Mouse (Mus musculus): ENCODE data around the gene Dnajb14. TPM values are rescaled to one million over a fixed set of nuclear protein-coding genes. Genes with fewer than 3 reads are reported as not detected.
A peak's percentile ranks its signal among the peaks of the same experiment; 100 is the strongest.
"Not testable (repeated sequence)": the region's sequence is repeated elsewhere in the genome, so short reads cannot be mapped to it uniquely, and the experiment has no call there.

The Dnajb14 gene
- 10 to 100 TPM; 43.9 to 48.8 TPM for total RNA-seq (2021)

DNA sequence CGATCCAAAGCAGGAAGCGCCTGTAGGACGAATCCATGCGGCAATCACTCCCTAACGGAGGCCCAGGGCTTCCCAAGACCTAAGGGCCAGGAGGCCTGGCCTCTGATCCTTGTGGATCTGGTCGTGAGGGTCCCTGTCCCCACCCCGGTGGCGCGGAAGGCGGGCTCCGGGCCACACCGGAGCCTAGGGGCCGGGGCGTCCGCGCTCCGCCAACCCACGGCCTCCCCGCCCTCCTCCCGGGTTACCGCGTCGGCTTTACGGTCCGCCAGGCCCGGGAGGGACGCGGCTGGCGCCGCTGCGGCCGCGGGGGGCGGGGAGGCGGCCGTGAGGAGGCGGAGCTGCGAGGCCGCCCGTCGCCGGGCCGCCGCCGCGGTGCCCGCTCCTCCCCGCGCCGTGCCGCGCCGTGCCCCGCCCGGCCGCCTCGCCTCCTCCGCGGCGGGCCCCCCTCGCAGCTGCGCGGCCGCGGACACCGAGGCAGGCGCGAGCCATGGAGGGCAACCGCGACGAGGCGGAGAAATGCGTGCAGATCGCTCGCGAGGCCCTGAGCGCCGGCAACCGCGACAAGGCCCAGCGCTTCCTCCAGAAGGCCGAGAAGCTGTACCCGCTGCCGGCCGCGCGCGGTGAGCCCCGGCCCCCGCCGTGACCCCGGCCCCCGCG is at the start of gene Dnajb14:
TSS of gene Dnajb14 (plus strand) at position 239 of the 657 bp plus-strand sequence.
- DNase-seq (ENCODE audit: low spot score in 2 of 2) = peak; percentile 63 to 75
- intact Hi-C loops (cut with DNase I) = loop anchor here (1.0 to 5.0 kb wide), 2 partner anchors 51 to 125 kb away; partner anchors contain the start of gene Lamtor3

DNA sequence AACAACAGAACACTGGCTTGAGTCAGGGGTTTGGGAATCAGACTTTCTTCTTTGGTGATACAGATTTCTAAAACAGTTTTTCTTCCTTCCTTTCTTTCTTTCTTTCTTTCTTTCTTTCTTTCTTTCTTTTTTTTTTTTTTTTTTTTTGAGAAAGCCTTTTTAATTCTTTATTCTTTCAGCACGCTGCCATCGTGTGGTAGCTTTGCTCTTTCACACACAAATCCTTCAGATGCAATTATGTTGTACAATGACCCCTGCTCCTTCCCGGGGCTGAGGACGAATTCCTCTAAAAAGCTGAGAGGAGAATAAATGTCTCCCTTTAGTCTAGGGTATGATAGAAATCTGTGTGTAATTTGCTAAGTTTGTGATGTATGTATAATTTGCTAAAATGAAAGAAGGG is 48.8 kb upstream of the Dnajb14 start:
- intact Hi-C loops (cut with DNase I) = loop anchor here (5.0 kb wide), 1 partner anchor 41 kb away; no protein-coding TSS in a partner anchor
- no peak for DNase-seq (ENCODE audit: low spot score in 2 of 2)

DNA sequence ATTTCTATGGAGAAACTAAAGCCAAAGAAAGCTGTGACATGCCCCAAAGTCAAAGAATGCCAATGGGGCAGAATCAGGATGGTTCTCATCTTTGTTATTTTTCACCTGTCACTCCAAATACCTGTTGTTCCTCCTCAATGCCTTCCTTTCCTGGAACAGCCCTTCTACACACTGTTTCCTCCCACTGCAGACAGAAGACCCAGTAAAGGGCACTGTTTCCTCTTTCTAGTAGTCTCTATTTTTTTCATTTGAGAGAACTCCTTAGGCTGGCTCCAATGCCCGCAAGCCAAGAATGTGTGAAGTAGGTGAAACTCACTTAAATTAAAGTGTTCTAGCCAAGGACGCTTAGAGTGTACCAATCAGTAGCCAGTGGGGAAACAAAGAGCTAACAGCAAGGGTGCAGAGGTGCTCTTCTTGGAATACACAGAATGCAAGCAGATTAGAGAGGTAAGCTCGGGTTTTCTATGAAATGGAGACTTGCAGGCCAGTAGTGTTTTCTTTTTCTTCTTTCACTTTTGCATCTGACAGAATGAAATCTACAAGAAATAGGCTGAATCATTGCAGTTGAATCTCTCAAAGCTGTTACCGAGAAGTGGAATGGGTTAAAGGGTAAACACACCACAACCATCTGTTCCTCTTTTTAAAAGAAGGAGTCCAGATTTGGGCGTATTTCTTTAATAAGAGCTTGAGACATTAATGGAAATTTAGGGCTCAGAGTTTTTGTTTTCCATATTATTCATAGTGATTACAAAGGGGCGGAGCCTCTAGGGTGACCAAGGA is 46.6 kb upstream of the Dnajb14 start:
- intact Hi-C loops (cut with DNase I) = no loop called here
- DNase-seq (ENCODE audit: low spot score in 2 of 2) = no peak

DNA sequence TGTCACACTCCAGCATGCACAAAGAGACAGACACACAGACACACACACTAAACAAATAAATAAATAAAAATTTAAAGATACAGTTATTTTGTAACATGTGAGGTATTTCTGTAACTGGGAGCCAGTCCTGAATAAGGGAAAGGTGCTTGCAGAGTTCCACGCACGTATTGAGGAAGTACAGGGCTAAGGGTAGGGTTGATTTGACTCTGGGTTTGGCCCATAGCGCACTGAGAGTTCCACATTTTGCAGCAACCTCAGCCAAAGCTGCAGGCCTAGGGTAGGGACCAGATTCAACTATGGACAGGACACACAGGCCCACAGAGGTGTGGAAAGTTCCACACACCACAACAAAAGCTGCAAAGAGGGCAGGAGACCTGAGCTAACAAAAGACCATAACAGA is 44.2 kb upstream of the Dnajb14 start:
- intact Hi-C loops (cut with DNase I) = no loop called here
- DNase-seq (ENCODE audit: low spot score in 2 of 2) = no peak

DNA sequence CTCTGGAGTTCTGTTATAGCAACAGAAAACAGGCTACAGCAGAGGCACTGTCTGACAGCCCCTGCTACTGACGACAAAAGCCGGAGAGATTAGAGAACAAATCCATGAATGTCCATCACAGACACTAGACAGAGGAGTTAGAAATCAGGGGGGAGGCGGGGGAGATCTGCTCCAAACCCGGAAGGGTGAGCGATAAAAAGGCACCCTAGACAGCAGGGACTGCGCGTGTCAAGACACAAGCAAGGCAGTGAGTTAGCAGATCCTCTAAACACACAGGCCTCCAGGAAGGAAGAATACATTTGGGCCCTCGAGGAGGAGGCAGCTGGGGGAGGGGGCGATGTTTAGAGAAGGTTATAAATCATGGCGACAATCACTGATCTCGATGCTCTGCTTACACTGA is 39.8 kb upstream of the Dnajb14 start:
- intact Hi-C loops (cut with DNase I) = no loop called here
- no peak for DNase-seq (ENCODE audit: low spot score in 2 of 2)

DNA sequence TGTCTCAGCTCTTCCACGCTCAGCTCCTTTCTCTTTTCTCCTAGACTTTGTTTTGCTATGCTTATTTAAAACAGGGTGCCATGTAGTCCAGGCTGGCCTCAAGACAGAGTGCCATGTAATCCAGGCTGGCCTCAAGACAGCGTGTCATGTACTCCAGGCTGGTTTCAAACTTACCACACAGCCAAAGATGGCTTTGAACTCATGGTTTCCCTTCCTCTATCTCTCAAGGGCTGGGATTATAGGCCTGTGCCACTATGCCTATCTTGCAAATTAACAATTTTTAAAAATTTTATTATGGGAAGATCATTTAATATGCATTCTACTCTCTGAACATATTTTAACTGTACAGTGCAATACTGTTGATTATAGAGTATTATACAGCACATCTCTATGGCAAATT is 36.3 kb upstream of the Dnajb14 start:
- no peak for DNase-seq (ENCODE audit: low spot score in 2 of 2)
- intact Hi-C loops (cut with DNase I) = no loop called here

DNA sequence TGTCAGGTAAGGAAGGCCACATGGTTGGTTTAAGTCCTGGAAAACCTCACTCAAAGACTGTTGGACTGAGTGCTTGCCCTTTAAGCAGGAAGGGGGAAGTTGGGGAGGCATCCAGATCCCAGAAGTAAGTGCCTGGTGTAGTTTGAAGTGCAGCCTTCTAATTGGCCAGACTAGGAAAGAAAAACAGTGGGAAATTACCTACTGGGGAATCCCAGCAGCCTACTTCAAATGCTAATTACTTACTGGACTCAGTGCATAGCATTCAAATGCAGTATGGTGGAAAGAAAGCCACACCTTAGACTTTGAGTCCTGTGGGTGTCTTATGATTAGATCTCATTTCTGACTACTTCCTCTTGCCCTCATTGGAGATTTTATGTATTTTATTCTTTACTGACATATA is 34.3 kb upstream of the Dnajb14 start:
- intact Hi-C loops (cut with DNase I) = no loop called here
- DNase-seq (ENCODE audit: low spot score in 2 of 2) = no peak

DNA sequence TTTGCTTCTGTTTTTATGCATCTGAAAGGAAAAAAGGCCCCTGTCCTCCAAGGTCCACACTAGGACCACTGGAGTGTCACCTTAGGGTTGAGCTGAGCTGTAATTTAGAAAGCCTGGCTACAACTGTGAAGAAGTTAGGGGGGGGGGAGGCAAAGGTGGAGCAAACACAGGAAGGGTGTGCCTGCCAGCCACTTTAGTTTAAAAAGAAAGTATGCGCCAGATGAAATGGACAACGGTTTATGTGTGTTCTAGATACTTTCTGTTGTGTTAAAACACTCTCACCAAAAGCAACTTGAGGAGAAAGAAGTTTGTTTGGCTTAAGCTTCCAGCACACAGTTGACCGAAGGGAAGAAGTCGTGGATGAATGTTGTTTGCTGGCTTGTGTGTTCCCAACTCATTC is 33.8 kb upstream of the Dnajb14 start:
- intact Hi-C loops (cut with DNase I) = no loop called here
- DNase-seq (ENCODE audit: low spot score in 2 of 2) = no peak

DNA sequence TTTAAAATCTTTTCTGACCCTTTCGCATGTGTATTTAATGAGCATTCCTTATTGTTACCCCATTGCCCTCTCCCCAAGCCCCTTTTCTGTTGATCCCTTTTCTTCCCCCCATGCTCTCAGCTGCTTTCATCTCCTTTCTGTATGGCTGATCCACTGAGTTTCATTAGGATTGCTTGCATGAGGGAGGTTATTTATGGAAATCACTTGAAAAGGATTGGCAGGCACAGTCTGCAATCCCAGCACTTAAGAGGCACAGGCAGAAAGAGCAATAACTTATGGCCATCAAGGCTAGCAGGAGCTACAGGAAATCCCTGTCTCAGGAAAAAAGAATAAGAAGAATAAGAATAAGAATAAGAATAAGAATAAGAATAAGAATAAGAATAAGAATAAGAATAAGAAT is 30.9 kb upstream of the Dnajb14 start:
- no peak for DNase-seq (ENCODE audit: low spot score in 2 of 2)
- intact Hi-C loops (cut with DNase I) = no loop called here

DNA sequence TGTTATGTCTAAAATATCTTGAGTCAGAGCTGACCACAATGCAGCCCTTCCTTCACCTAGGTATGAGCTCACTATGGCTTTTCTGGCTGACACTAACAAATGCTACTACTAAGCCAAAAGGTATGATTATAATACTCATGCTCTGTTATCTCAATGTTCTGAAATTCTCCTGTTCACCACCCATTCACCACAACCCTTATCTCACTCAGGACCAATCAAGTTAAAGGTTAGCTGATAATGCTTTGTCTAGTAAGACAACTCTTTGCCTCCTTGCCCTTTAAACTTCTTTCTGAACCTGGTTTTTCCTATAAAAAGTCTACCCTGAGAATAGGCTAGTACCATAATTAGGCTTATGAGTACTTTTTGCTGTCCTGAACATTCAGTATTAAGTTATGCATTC is 29.3 kb upstream of the Dnajb14 start:
- no peak for DNase-seq (ENCODE audit: low spot score in 2 of 2)
- intact Hi-C loops (cut with DNase I) = no loop called here

DNA sequence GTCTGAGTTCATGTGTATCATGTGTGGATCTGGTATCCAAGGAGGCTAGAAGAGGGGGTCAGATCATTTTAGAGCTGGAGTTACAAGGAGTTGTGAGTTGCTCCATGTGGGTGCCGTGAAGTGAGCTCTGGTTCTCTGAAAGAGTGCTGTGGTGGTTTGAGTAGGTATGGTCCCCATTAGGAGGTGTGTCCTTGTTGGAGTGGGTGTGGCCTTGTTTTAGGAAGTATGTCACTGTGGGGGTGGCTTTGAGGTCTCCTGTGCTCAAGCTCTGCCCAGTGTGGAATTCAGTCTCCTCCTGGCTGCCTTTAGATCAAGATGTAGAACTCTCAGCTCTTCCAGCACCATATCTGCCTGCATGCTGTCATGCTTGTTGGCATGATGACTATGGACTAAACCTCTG is 24.5 kb upstream of the Dnajb14 start:
- intact Hi-C loops (cut with DNase I) = no loop called here

DNA sequence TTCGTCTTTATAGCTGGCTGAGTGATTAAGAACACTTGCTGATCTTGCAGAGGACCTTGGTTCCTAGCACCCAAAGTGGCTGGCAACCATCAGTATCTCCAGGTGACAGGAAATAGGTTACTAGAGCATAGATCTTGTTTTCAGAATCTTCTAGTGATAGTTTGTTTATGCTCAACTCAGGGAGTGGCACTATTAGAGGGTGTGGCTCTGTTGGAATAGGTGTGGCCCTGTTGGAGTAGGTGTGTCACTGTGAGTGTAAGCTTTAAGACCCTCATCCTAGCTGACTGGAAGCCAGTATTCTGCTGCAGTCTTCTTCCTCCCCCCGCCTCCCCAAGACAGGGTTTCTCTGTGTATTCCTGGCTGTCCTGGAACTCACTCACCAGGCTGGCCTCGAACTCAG is 23.2 kb upstream of the Dnajb14 start:
- no peak for DNase-seq (ENCODE audit: low spot score in 2 of 2)
- intact Hi-C loops (cut with DNase I) = no loop called here

More for the DNA sequence above, 24.5 kb upstream of the Dnajb14 start:
- no peak for DNase-seq (ENCODE audit: low spot score in 2 of 2)

DNA sequence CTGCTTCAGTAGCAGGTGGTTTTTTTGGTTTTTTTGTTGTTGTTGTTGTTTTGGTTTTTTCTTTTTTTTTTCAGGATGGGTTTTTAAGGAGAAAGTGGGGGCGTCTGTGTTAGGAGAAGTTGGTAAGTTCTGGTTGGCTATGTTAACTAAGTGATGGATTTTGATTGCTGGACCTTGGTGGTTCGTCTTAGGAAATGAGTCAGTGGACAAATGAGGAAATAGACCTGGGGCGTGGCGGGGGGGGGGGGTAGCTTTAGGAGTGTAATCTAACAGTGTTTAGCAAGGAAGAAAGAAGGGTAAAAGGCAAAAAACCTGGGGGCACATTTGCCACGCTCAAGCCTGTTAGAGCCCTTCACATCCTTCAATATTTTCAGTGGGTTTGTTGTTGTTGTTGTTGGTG is 20.9 kb upstream of the Dnajb14 start:
- no peak for DNase-seq (ENCODE audit: low spot score in 2 of 2)
- intact Hi-C loops (cut with DNase I) = no loop called here

DNA sequence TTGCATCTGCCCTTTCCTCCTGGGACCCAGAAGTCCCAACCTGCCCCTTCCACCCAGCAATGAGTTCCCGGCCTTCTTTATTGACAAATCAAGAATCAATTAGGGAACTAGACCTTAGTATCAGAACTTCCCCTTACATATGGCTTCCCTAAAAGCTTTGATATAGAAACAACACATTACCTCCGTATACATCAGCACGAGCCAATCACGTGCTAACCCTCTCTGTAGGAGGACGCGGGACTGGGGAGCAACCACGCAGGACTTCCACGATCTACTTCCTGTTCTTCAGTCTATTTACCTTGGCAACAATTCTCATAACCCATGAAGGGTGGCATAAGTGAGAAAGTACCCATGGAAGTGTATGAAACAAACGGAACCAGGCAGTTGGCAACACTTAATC is 19.1 kb upstream of the Dnajb14 start:
- DNase-seq (ENCODE audit: low spot score in 2 of 2) = no peak
- intact Hi-C loops (cut with DNase I) = no loop called here

DNA sequence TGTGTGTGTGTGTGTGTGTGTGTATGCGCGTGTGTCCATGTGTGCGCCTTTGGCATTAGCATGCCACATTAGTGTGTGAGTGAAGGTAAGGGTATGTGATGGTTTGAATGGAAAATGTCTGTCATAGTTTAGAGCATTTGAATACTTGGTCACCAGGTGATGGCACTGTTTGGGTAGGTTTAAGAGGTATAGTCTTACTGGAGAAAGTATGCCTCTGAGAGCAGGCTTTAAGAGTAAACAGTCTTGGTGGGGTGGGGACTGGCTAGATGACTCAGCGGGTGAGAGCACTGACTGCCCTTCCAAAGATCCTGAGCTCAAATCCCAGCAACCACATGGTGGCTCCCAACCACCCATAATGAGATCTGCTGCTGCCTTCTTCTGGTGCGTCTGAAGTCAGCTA is 17.8 kb upstream of the Dnajb14 start:
- intact Hi-C loops (cut with DNase I) = no loop called here
- DNase-seq (ENCODE audit: low spot score in 2 of 2) = no peak

DNA sequence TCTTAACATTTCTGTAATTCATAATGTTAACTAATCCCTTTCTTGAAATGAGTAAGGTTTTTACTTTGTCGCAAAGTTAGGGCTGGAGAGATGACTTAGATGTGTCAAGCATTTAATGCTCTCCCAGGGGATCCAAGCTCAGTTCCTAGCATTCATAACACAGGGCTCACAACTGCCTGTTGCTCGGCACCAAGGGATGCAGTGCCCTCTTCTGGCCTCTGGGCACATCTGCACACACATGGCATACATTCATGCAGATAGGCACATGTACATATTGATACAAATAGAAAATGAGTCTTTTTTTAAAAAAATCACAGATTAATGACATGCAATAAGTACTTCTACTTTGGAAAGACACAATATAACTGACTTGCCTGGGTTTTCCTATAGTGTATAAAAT is 16.3 kb upstream of the Dnajb14 start:
- no peak for DNase-seq (ENCODE audit: low spot score in 2 of 2)
- intact Hi-C loops (cut with DNase I) = no loop called here

DNA sequence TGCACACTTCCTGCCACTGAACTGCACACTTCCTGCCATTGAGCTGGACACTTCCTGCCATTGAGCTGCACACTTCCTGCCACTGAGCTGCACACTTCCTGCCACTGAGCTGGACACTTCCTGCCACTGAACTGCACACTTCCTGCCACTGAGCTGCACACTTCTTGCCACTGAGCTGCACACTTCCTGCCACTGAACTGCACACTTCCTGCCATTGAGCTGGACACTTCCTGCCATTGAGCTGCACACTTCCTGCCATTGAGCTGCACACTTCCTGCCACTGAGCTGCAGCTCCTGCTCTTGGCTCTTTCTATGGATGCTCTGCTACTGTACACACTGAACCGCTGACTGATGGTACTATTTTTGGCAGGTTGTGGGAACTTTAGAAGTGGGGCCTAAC is 14.5 kb upstream of the Dnajb14 start:
- intact Hi-C loops (cut with DNase I) = not testable (repeated sequence)

DNA sequence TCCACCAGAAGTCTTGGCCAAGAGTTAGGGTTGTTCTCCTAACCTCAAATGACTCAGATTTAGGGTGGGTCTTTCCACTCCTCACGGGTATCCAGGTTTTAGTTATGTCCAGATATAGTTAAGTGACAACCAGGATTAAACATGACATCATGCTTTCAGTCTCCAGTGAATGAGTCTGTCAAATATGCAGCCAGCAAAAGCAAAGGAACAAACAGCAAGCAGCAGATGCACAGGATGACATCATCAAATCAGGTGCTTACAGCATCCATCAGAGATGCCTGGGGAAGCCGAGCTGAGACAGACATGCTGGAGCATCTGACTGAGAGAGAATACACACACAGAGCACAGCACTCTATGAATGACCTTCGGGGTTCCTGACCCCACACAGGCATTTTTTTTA is 12.1 kb upstream of the Dnajb14 start:
- intact Hi-C loops (cut with DNase I) = no loop called here
- no peak for DNase-seq (ENCODE audit: low spot score in 2 of 2)

More for the DNA sequence above, 14.5 kb upstream of the Dnajb14 start:
- not testable (repeated sequence) for DNase-seq (ENCODE audit: low spot score in 2 of 2)

DNA sequence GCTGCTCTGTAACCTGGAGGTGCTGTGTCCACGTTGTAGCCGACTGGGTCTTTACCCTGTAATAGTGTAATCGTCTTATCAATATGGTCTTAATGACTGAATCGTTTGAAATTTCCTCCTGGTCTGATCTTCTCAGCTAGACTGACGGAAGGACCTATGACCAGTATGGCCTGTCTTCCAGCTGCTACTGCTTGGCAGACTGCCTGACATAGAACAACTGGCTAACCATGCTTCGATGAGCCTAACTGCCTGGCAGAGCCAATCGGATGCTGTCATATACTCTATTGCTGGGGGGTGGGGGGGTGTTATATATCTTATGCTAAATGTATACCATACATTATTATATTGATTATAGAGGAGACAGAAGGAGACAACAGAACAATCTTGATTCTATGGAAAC is 11.4 kb upstream of the Dnajb14 start:
- DNase-seq (ENCODE audit: low spot score in 2 of 2) = no peak
- intact Hi-C loops (cut with DNase I) = no loop called here

DNA sequence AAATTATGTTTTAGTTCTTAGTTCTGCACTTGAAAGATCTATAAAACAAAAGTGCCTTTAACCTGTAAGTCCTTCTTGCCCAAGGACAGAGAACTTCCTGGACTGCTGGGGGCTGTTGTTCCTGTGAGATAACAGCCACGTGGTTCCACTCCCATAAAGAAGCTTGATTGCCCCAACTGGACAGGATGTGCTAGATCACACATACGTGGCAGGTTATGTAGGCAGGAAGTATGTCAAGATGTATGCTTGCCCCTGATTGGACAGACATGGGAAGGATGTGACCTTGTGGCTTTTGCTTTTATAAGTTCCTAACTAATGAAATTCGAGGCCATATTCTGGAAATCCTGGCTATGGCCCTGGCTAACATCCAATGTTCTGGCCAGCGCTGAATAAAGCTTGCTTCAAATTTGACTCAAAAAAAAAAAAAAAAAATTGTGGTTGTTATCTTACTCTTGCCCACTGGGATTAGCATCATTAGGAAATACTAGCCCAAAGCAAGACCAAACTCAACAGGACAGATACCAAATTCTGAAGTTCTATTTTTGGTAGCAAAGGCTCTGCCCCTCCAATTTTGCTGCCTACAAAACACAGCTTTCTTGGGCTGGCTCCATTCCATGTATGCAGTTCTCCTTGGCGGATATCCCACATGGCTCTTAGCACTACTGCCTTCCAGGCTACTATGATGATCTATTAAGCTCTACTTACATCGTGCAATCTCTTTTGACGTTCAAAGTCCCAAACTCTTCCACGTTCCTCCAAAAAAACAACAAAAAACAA is 6.9 kb upstream of the Dnajb14 start:
- intact Hi-C loops (cut with DNase I) = no loop called here
- DNase-seq (ENCODE audit: low spot score in 2 of 2) = no peak

DNA sequence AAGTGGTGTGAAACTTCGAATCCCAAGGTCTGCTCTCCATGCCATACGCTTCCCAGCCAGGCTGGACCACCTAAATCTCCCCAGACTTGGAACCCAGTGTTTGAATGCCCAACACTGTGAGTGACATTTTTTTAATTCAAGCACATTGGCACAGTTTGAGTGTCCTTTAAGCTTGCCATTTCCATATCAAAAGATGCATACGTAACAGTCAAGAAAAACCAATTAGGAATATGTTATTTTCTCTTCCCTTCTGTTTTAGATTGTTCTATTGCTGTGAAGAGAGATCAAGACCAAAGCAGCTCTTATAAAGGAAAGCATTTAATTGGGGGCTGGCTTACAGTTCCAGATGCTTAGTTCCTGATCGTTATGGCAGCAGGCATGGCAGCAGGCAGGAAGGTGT is 6.0 kb upstream of the Dnajb14 start:
- DNase-seq (ENCODE audit: low spot score in 2 of 2) = no peak
- intact Hi-C loops (cut with DNase I) = no loop called here
